Mouse (Mus musculus) gastrocnemius, postnatal 4 days (tissue): ENCODE measurements around the gene Rbm24. TPM values are rescaled to one million over a fixed set of nuclear protein-coding genes. Genes with fewer than 3 reads are reported as not detected.

Experiments used
- DNase-seq, 2 experiments: peaks; one replicate each; pipeline ENCODE4 v3.0.0; 2021 to 2022; ENCODE audit warnings: low spot score in 2 of 2, mixed read lengths in 2 of 2
- long read RNA-seq, 2 experiments: library from polyadenylated mRNA; stranded (forward); transcript quantifications; one replicate each; pipeline ENCODE4 v2.0.0; 2021
- total RNA-seq, 2 experiments: library from RNA; stranded (reverse); gene quantifications; 2 replicates each; pipeline ENCODE4 v1.2.3; 2021

Rbm24 gene
- 100 to 1,000 TPM; 182 to 189 TPM for total RNA-seq
- long read RNA-seq, experiment 1, transcript Rbm24-201 (4 exons, 3,086 nt): major isoform, 262 of 321 reads
- long read RNA-seq, experiment 1, transcript Rbm24-203 (3 exons, 391 nt): minor isoform, 5 of 321 reads
- long read RNA-seq, experiment 1, partial matches to known transcripts: 3 of 321 reads
- long read RNA-seq, experiment 1, other reads (novel, unspliced or antisense): 51 of 321 reads
- long read RNA-seq, experiment 2, transcript Rbm24-201 (4 exons, 3,086 nt): major isoform, 244 of 328 reads
- long read RNA-seq, experiment 2, transcript Rbm24-203 (3 exons, 391 nt): minor isoform, 6 of 328 reads
- long read RNA-seq, experiment 2, partial matches to known transcripts: 7 of 328 reads
- long read RNA-seq, experiment 2, other reads (novel, unspliced or antisense): 71 of 328 reads

DNA sequence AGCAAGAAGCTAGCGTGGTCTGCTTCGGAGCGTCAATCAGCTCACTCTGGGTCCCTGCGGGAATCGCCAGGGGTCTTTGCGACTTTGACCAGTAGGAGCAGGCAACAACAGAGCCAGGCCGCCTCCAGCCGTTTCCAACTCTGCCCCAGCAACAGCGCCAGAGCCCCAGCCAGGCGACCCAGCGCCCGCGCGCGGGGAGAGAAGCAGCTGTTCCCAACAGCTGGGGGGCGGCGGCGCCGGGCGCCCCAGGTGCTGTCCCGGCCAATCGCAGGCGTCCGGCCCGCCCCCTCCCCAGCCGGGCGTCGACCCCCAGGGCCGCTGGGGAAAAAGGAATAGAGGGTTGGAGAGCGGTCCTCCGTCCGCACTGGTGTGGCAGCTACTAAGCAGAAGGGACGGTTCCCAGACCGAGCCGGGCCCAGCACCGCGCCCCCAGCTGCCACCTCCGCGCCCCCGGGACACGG is at the start of gene Rbm24:
Gene Rbm24, plus strand, starts transcription at position 294 of the 461 bp plus-strand sequence.
- DNase-seq: peak; percentile 57 to 74

DNA sequence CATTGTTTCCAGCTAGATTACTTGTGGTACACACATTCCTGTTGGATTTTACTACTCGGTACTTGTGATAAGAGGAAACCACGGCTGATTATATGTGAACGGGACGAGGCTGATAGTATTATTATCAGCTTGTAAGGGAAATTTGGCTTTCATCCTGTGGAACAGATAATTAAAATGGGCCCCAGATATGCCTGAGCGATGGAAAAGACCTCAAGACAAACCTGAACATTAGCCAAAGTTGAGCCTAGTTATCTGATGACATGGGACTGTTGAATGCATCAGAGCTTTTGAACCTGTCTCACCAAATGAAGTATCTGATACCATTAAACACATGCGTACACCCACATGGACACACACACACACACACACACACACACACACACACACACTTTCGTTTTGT is 45.4 kb upstream of the Rbm24 start:
- DNase-seq: no peak

DNA sequence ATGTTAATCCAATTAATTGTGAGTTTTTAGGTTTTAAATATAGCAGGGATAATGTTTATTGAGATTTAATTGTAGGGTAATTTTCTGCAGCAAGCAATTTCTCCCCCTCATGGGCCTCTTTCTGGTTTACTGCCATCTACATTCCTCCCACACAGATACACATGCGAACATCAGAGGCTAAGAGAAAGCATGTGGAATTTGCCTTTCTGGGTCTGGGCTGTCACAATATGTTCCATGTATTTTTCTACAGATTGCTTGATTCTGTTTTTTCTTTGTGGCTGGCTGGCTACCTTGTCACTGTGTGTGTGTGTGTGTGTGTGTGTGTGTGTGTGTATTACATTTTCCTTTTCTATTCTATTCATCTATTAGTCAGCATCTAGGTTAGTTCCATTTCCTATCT is 42.9 kb upstream of the Rbm24 start:
- DNase-seq: no peak

DNA sequence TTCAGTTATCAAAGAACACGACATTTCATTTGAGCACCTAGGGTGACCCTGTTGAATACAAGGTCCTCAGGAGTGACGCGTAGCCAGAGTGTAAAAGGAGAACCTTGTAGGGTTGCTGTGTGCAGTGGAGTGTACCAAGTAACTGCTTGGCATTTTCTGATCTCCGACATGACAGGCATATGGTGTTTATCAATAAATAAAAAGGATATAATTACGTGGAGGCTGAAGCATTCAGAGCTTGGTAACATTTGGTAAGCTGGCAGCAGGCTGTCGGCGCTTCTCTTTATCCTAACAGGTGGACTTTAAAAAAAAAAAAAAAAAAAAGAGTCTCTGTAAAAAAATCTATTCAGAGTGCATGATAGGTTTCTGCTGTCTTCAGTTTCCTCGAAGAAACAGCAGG is 30.8 kb upstream of the Rbm24 start:
- no peak for DNase-seq

DNA sequence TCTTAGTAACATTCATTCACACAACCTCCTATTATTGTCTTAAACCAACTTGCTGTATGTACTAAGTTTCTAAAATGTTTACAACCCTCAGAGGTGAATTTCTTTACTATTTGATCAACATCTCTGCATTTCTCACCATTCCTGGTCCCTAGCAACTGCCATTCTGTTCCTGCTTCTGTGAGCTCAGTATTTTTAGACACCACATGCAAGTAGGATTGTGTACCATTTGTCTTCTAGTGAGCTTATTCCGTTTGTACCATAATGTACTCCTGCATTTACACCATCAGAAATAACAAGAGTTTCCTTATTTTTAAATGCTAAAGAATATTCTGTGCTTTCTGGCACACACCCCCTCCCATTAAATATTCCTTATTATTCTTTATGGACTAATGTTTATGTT is 26.6 kb upstream of the Rbm24 start:
- DNase-seq: no peak

DNA sequence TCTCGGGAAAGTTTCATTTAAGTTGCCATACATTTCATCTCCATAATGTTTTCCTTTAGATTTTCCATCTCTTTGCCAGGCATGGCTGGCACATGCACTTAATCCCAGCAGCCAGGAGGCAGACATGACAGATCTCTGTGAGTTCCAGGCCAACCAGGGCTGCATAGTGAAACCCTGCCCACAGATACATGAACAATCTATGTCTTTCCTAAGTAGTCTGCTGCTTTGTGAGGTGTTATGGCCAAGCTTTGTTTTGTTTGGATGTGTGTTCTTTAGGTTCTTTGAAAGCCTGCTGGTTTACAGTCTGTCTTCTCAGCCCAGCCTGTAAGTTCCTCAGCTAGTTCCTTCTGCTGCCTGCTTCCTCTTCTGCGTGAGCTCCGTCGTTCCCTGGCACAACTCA is 25.3 kb upstream of the Rbm24 start:
- no peak for DNase-seq

DNA sequence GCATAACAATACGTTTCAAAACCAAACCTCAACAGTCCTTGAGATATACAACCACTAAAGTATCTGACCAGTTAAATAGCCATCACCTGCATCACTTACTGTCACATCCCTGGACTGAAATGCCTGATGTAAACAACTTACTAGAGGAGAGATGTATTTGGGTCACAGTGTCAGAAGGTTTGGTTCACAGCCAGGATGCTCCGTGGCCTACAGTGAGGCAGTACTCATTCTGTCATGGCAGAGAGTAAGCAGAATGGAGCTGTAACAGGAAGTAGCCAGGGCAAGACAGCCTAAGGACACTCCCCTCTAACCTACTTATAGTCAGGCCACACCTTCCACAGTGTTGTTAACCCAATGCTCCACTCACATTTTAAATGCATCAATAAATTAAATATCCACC is 24.3 kb upstream of the Rbm24 start:
- no peak for DNase-seq

DNA sequence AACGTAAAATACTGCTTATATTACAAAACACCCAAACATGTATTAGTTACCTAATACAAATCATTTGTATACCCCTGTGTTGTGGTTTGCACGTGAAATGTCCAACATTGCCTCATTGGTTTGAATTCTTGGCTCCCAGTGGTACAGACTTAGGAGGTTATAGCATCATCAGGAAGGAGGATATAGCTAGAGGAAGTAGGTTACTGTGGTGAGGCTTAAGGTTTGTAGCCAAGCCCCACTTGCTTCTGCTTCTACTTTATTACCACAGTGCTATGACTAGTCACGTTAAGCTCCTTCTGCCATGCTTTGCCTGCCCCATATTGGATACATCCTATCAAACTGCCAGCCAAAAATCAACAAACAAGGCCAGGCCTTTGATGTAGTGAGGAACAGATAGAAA is 21.0 kb upstream of the Rbm24 start:
- DNase-seq: no peak

DNA sequence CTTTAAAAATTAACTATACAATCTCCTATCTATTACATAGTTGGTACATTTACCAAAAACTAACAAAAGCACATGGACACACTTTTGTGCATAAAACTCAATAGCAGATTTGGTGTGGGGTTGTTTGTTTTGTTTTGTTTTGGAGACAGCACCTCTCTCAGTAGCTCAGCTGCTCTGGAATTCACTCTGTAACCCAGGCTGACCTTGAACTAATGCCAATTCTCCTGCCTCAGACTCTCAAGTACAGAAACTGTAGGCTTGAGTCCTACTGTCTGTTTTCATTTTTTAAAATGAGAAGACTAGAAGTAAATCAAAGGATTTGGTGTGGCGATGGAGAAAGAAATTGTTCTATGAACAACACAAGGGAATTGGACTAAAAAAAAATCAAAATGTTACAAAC is 11.1 kb upstream of the Rbm24 start:
- no peak for DNase-seq

DNA sequence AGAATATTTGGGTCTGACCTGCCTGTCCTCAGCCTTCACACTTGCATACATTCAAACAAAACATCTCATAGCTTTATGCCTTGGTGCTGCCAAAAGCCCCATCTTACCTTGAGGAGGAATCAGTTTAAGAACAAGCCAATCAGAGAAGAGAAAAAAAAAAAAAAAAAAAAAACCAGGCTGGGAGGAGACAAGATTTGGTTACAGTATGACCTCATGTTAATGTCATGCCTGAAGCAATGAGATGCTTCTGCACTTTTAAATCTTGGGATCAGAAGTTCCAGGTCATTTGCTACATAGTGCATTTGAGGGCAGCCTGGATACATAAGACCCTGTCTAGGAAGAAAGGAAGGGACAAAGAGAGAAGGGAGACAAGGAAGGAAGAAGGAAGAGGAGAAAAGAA is 6.0 kb upstream of the Rbm24 start:
- no peak for DNase-seq

DNA sequence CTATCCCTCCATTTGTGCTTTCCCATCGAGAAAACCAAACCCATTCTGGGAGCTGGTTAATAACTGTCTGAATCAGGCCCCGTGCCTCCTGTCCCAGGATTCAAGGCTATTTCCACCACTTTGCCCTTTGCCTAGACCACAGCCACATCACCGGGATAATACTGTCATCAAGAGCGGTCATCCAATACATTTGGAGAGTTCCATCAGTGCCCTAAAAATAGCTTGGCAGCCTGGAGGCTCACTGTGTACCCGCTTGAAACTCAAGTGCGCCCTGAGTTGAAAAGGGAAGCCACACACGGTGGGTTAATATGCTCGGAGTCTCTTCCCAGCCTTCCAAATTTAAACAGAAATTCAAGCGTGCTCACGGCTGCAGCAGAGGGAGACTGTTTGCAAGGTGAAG is 4.6 kb upstream of the Rbm24 start:
- no peak for DNase-seq

DNA sequence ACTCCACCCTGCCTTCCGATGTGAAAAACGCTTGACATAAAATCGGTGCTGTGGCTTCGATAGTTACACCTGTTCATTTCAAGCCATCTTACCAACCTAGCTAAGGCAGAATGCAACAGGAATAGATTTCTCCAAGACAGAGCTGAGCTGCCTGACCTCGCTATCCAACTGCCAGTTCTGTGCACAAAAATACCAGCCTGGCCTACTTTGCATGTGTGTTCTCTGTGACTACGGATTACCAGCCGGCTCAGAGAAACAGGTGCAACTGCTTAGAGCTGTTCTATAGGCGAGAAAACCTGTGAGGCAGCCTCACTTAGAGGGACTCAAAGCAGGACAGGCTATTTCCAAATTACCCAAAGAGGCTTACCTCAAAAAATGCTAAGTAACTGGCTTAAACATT is 4.2 kb upstream of the Rbm24 start:
- no peak for DNase-seq

DNA sequence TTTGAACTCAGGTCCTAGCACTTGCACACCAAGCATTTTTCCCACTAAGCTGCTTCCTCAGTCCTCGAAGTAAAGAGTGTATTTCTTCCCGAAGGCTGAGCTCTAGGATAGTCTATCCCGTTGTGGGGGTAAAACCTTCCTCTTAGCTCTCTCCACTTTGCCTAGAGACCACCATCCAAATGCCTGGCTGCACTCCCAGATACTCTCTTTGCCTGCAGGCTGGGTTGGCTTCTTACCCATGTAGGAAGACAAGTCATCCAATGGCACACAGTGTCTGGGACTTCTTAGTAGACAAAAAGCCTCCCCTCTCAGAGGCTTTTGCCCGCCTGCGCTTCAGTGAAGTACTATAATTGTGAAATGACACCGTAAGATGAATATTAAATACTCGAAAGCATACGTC is 2.2 kb upstream of the Rbm24 start:
- DNase-seq: no peak

DNA sequence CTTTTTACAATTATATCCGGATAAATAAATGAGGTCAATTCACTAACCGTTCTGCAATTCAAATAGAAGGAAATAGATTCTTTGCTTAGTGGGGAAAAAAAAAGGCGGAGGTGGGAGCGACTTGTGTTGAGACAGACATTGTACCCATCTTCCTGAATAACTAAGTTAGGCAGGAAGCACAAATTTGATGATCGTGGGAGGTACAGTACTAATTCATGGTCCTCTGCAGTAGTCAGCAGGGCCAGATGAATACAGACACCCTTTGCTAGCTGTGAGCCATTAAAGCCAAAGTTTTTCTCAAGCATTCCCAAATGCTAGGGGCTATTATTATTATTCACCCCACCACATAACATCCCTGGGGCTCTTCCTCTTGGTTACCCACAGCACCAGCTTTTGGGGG is 640 bp upstream of the Rbm24 start:
- DNase-seq: no peak

DNA sequence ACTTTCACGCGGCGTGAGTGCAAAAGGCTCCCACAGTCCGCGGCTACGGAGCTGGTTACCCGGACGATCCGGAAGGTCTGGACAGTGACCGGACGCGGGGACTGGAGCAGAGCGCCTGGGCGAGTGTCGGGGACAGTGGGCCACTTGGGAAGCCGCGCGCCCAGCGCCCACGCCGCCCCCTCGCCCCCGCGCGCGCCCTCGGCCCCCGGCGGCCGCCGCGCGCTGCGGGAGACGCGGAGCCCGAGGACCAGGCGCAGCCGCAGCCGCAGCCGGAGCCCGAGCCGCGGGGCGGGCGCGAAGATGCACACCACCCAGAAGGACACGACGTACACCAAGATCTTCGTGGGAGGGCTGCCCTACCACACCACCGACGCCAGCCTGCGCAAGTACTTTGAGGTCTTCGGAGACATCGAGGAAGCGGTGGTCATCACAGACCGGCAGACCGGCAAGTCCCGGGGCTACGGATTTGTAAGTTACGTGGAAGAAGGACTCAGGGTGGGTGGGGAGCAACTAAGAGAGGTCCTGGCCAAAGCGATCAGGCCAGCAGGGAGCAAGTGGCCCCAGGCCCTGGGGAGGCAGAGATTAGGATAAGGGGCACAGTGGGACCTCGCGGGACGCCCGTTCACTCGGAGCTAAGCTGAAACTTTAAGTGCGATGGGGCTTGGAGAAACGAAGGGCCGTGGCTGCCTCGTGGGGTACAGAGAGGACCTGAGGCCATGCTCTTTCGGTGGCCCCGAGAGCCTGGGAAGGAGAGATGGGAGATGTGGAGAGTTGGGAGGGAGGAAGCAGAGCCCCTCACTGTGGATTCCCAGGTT is 704 bp downstream of the Rbm24 start:
- DNase-seq: peak; percentile 17 to 28

DNA sequence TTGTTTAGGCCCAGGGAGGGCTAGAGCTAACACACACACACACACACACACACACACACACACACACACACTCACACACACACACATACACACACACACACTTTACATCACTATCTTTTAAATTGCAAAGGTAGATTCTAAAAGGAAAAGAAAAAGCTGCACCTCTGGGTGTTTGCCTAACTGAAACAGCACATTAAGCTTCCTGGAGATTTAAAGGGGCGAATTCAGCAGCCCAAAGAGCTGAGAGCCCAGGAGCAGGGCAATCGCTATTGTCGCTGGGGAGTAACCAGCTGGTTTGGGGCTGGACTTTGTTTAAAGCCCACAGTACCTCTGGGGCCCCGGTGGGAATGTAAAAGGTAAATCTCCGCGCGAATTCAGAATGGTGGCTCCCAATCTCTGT is 1.4 kb downstream of the Rbm24 start:
- no peak for DNase-seq

DNA sequence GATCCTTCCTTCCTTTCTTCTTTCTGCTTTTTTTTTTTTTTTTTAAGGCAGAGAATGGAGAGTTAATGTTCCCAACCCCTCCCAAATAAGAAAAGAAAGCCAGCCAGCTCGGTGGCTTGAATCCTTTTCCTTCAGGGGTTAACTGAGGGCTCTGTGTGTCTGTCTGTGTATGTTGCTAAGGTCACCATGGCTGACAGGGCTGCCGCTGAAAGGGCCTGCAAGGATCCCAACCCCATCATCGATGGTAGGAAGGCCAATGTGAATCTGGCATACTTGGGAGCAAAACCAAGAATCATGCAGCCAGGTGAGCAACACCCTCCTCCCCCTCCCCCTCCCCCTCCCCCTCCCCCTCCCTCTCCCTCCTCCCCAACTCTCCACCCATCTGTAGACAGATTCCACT is 1.9 kb downstream of the Rbm24 start:
- DNase-seq: no peak

DNA sequence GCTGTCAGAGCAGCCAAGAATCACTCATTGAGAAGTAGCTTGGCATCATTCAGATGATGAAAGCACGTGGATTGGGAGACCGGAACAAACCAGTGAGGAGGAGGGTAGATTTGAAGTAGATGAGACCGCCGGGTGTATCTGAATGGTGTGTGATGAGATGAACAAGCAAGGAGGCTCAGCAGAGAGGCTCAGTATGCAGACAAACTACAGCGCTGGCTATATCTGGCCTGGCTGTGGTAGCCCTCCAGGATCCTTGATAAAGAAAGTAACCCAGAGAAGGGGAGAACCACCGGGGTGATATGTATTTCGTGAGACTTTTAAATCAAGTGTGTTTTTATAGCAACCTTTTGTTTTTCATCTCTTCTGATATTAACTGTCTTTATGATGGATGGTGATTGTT is 5.6 kb downstream of the Rbm24 start:
- no peak for DNase-seq

DNA sequence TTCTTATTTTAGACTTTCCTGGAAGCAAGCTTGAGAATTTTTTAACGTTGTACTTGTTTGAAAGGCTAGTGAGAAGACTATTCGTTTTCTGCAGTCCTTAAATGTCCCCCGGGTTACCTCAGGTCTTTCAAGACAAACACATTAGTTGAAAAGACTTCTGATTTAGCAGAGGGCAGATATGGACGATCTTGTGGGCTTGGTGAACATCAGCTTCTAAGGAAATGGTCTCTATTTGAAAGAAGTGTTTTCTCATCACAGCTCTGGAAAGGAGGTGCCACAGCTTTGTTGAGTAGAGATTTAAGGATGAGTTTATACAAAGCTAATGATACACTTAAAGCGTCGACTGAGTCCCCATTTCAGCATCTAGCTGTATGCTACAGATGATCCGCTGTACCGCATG is 6.1 kb downstream of the Rbm24 start:
- DNase-seq: no peak

DNA sequence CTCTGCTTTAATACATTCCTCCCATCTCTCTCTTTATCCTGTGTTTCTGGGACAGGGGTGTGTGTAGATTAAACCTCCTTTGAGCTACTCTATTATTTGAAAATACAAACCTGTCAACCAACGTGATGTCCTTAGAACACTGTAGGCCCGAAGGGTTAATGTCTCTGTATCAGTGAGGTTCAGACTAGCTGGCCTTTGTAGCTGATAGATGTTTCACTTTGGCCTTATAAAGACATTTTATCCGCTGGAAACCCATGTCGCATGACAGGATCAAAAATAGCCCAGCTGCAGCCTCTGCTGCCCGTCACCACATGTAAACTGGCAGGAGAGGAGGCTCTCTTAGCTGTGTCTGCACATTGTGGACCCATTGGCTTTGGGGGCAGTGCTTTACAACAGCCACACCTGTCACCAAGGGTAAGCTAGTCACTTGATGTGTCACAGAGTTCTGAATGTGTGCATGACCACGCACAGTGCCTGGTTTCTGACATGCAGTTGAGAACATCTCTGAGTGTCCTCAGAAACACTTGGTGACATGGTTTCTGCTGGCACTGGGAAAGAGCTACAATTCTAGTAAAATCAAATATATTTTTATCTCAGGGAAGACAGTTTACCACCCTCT is 8.5 kb downstream of the Rbm24 start:
- no peak for DNase-seq

DNA sequence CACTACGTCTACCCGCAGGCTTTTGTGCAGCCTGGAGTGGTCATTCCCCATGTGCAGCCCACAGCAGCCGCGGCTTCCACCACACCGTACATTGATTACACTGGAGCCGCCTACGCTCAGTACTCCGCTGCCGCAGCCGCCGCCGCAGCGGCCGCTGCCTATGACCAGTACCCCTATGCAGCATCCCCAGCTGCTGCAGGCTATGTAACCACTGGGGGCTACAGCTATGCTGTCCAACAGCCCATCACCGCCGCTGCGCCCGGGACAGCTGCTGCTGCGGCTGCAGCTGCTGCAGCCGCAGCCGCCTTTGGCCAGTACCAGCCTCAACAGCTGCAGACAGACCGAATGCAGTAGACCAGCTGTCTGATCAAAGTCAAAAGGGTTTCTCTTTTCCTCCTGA is 10.7 kb downstream of the Rbm24 start:
- DNase-seq: no peak

DNA sequence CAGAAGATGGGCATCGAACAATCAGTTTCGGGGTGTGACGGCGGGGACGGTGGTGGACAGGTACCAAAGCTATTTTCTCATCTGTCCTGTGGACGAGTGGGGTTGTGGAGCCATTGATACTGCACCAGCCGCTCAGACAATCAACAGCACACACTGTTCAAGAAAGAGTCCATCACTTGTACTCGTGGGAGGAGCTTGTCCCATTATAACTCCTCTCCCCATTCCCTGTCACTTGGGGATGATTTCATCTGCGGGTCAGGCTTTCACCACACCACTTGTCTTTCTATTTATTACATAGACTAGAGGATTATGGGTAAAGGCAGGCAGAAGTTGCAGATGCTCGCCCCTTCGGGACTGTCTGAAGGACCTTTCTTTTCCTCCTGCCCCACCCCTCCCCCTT is 11.6 kb downstream of the Rbm24 start:
- DNase-seq: no peak
